Mouse (Mus musculus) liver, embryonic 11.5 days (tissue): Measurements from ENCODE around the gene Sgsm3. TPM values are rescaled to one million over a fixed set of nuclear protein-coding genes. Genes with fewer than 3 reads are reported as not detected.
A peak's percentile ranks its signal among the peaks of the same experiment; 100 is the strongest.

Source experiments
- ATAC-seq: fragments of 200-750 bp; cut with Nextera tagmentation; replicated peaks from 2 replicates; pipeline ENCODE4 v1.8.0; 2017; ENCODE audit warnings: moderate number of reproducible peaks, mild to moderate bottlenecking, moderate TSS enrichment, moderate library complexity; ENCODE audit not compliant: low FRiP score
- DNase-seq: peaks from one replicate; pipeline ENCODE4 v3.0.0-alpha.2; 2017; ENCODE audit warnings: low spot score
- H3K27ac ChIP-seq: fragments of 300-500 bp; sonication (generic); 2 replicates; pipeline ENCODE4 v1.5.1; 2014; ENCODE audit warnings: mild to moderate bottlenecking, low read depth, low read length, control low read depth
- H3K27me3 ChIP-seq: fragments of 300-500 bp; sonication (generic); replicated peaks from 2 replicates; pipeline ENCODE4 v1.6.1; 2014; ENCODE audit warnings: low read length, mixed read lengths; ENCODE audit not compliant: control insufficient read depth, insufficient read depth
- H3K36me3 ChIP-seq: fragments of 300-500 bp; sonication (generic); 2 replicates; pipeline ENCODE4 v1.6.1; 2014; ENCODE audit warnings: mild to moderate bottlenecking, low read length, moderate library complexity, mixed read lengths; ENCODE audit not compliant: control insufficient read depth, insufficient read depth
- H3K4me1 ChIP-seq: fragments of 300-500 bp; sonication (generic); replicated peaks from 2 replicates; pipeline ENCODE4 v1.6.1; 2014; ENCODE audit warnings: low read length, mixed read lengths; ENCODE audit not compliant: control insufficient read depth, insufficient read depth
- H3K4me2 ChIP-seq: fragments of 300-500 bp; sonication (generic); 2 replicates; pipeline ENCODE4 v1.6.1; 2014; ENCODE audit warnings: mild to moderate bottlenecking, control low read depth, moderate library complexity
- H3K4me3 ChIP-seq: fragments of 300-500 bp; sonication (generic); 2 replicates; pipeline ENCODE4 v1.5.1; 2014; ENCODE audit warnings: low read depth, low read length, control low read depth
- H3K9ac ChIP-seq: fragments of 300-500 bp; sonication (generic); 2 replicates; pipeline ENCODE4 v1.6.1; 2014; ENCODE audit warnings: low read depth, low read length, control low read depth
- H3K9me3 ChIP-seq: fragments of 300-500 bp; sonication (generic); 2 replicates; pipeline ENCODE4 v1.6.1; 2016; ENCODE audit warnings: low read length, inconsistent platforms, mixed read lengths; ENCODE audit not compliant: control insufficient read depth
- whole genome bisulfite sequencing: fragments of 180-500 bp; shearing (Covaris S2); extraction: QIAGEN DNeasy Blood & Tissue Kit; methylation state at CpG from one replicate; pipeline ENCODE4 v1.1.7; 2014; 5-methylcytosine and 5-hydroxymethylcytosine counted together
- polyA plus RNA-seq: library from polyadenylated mRNA; unstranded; fragments of >200 nt; fragmentation: Nextera tagmentation; extraction: Ambion mirVana; gene quantifications from 2 replicates; pipeline ENCODE4 v1.2.1, GENCODE M21; 2014

Sgsm3 gene
- polyA plus RNA-seq, 1 experiment from 2014 or later: 28.8 TPM

GRCm38 (mm10) chr15:80994959-80995358 lies 17.4 kb downstream of the Sgsm3 start:
- H3K4me2 ChIP-seq: no peak overlapping the region
- H3K36me3 ChIP-seq: no peaks in the 10 kb centered on the region
- DNase-seq (no peak), ATAC-seq (no peak)
- no peak overlapping the region for H3K4me3 ChIP-seq
- H3K9me3 ChIP-seq: no peaks in the 10 kb centered on the region
- WGBS: 85% methylated on average over 5 of the region's 5 CpGs
- no peaks in the 10 kb centered on the region for H3K27me3 ChIP-seq
- H3K27ac ChIP-seq: no peak overlapping the region
- peaks cover 22% of the 10 kb centered on the region for H3K4me1 ChIP-seq
- H3K9ac ChIP-seq: no peak overlapping the region

DNA sequence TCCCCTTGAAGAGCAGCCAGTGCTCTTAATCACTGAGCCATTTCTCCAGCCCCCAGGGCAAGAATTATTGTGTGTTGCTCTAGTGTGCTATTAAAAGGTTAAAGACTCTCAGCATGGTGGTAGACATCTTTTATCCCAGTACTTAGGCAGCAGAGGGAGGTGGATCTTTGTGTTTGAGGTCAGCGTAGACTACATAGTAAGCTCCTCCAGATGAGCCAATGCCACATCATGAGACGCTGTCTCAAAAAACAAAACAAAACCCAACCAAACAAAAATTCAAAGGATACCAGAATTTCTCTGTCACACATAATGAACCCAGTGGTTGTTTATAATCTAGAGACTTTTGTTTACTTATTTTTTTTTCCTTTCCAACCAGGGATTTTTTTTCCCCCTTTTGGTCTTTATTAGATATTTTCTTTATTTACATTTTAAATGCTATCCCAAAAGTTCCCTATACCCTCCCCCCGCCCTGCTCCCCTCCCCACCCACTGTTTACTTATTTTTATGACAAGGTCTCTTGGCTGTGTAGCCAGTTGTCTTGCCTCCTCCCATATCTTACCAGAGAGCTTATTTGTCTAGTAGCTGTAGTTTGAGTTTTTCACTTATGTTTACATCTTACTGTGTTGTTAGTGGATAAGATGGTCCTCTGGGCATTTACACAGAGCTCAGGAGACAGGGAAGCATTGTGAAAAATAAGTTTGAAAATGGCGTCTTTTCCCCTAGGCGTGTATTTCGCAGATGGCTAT lies 18.7 kb downstream of the Sgsm3 start:
- DNase-seq: no peak
- Histone ChIP-seq H3K4me1 (peaks cover 29% of the 10 kb centered on the region), H3K27me3 (no peaks in the 10 kb centered on the region), H3K9ac (no peak overlapping the region), H3K9me3 (no peaks in the 10 kb centered on the region), H3K36me3 (no peaks in the 10 kb centered on the region), H3K4me3 (no peak overlapping the region), H3K27ac (no peak overlapping the region), H3K4me2 (no peak overlapping the region)
- 82% methylated on average over 6 of the region's 6 CpGs for WGBS
- no peak for ATAC-seq

DNA sequence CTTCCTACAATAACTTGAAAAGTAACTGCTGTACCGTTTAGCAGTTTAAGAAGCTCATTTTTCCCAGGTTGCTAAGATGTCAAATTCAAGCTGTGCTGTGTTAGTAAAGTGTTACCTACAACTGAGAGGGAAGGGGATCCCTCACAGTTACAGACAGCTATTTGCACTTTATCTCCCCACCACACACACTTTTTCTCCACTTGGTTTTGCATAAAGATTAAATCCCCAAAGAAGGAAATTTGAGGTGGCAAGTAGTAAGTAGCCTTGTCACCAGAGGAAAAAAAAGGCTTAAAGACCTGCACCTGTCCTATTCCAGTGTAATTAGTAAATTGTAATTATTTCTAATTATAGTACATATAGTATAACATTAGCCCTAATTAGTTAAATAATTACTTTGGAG lies 19.5 kb downstream of the Sgsm3 start:
- ATAC-seq (peak; percentile 61; the same call in 1 of the 2 replicates), DNase-seq (no peak)
- H3K4me2 ChIP-seq: 0 out of 2 replicates have a peak overlapping the region, but pooled peaks have one; percentile 12
- WGBS: 46% methylated on average over 1 of the region's 1 CpGs
- H3K4me1 ChIP-seq: peaks cover 29% of the 10 kb centered on the region
- no peak overlapping the region for H3K4me3 ChIP-seq
- H3K9me3 ChIP-seq: no peaks in the 10 kb centered on the region
- H3K9ac ChIP-seq: no peak overlapping the region
- no peaks in the 10 kb centered on the region for H3K36me3 ChIP-seq
- no peaks in the 10 kb centered on the region for H3K27me3 ChIP-seq
- 0 out of 2 replicates have a peak overlapping the region, but pooled peaks have one; percentile 52 for H3K27ac ChIP-seq

DNA sequence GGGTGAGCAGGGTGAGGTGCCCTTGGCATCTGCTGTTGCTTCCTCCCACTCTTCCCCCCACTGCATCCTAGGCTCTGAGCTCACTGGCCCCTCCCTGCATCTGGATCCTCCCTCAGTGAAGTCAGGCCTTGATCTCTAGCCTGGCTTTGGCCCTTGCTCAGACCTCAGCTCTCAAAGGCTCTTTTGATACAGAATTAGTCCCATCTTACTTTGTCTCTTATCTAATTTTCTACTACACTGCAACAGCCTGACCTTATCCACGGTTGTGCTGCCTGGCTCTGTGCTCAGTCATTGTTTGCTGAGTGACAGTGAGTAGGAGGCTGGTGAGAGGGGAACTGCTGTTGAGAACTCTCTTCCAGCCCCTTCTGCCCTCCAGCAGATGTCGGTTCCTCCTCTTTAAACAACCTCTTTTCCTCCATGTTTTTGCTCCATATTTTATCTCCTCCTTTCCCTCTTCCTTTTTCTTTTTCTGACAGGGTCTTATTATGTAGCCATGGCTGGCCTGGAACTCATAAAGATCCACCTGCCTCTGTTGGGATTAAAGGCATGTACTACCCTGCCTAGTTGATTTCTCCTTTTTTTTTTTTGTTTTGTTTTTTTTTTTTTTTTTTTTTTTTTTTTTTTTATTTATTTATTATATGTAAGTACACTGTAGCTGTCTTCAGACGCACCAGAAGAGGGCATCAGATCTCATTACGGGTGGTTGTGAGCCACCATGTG lies 23.0 kb downstream of the Sgsm3 start:
- ATAC-seq (peak; percentile 65), DNase-seq (no peak)
- no peak overlapping the region for H3K4me3 ChIP-seq
- H3K9ac ChIP-seq: no peak overlapping the region
- peaks cover 33% of the 10 kb centered on the region for H3K4me1 ChIP-seq
- no peaks in the 10 kb centered on the region for H3K27me3 ChIP-seq
- 31% methylated on average over 3 of the region's 4 CpGs for WGBS
- H3K27ac ChIP-seq: no peak overlapping the region
- no peak overlapping the region for H3K4me2 ChIP-seq
- H3K9me3 ChIP-seq: no peaks in the 10 kb centered on the region
- H3K36me3 ChIP-seq: peaks cover 3% of the 10 kb centered on the region

DNA sequence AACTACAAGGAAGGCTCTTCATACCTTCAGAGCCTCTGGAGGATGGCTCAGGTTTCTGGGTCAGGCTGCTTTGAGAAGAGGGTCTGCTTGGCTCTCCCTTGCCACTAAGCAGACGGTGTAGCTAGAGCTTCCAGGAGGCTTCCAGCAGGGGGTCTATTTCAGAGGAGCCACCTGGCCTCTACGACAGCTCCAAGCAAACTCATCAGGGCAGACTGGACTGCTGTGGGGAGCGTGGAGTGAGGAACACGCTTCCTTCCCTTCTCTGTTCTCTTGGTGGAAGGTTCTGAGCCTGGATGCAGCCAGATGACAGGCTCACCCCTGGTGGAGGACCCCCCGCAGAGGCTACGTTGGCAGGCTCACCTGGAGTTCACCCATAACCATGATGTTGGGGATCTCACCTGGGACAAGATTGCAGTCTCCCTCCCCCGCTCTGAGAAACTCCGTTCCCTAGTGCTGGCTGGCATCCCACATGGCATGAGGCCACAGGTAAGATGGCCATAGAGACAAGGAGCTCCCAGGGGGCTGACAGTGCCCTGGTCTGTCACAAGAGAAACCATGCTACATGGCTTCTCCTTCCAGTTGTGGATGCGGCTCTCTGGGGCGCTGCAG lies 28.7 kb downstream of the Sgsm3 start:
- Histone ChIP-seq H3K4me1 (peaks cover 4% of the 10 kb centered on the region), H3K4me3 (no peak overlapping the region), H3K27me3 (no peaks in the 10 kb centered on the region), H3K36me3 (peaks cover 9% of the 10 kb centered on the region), H3K9ac (no peak overlapping the region), H3K4me2 (no peak overlapping the region), H3K9me3 (no peaks in the 10 kb centered on the region), H3K27ac (no peak overlapping the region)
- WGBS: 87% methylated on average over 10 of the region's 10 CpGs
- DNase-seq (no peak), ATAC-seq (no peak)

GRCm38 (mm10) chr15:81007339-81007738 lies 29.8 kb downstream of the Sgsm3 start:
- Histone ChIP-seq H3K36me3 (peaks cover 9% of the 10 kb centered on the region), H3K9me3 (no peaks in the 10 kb centered on the region), H3K9ac (no peak overlapping the region), H3K4me2 (no peak overlapping the region), H3K4me1 (peaks cover 4% of the 10 kb centered on the region), H3K27ac (no peak overlapping the region), H3K4me3 (no peak overlapping the region), H3K27me3 (no peaks in the 10 kb centered on the region)
- DNase-seq (no peak), ATAC-seq (no peak)
- WGBS: 95% methylated on average over 9 of the region's 9 CpGs

GRCm38 (mm10) chr15:81007905-81008304 lies 30.3 kb downstream of the Sgsm3 start:
- no peak overlapping the region for H3K9ac ChIP-seq
- DNase-seq (no peak), ATAC-seq (no peak)
- WGBS: 85% methylated on average over 8 of the region's 8 CpGs
- no peaks in the 10 kb centered on the region for H3K9me3 ChIP-seq
- peaks cover 9% of the 10 kb centered on the region for H3K36me3 ChIP-seq
- no peak overlapping the region for H3K4me3 ChIP-seq
- no peak overlapping the region for H3K4me2 ChIP-seq
- no peaks in the 10 kb centered on the region for H3K27me3 ChIP-seq
- H3K4me1 ChIP-seq: peaks cover 4% of the 10 kb centered on the region
- no peak overlapping the region for H3K27ac ChIP-seq

DNA sequence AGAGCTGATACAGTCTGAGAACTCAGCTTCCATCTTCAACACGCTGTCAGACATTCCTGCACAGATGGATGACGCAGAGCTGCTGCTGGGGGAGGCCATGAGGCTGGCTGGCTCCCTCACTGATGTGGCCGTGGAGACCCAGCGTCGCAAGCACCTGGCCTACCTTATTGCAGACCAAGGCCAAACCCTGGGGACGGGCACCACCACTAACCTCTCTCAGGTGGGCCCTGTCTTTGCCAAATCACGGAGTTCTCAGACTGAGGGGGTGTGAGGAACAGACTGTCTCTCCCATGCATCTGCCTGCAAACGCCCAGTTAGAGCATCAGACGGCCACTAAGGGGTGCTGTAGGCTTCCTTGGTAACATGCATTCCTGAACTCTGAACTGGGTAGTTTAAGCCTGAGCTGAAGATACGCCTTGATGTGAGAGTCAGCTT lies 31.1 kb downstream of the Sgsm3 start:
- DNase-seq (no peak), ATAC-seq (no peak)
- Histone ChIP-seq H3K9me3 (no peaks in the 10 kb centered on the region), H3K4me2 (no peak overlapping the region), H3K9ac (no peak overlapping the region), H3K27me3 (no peaks in the 10 kb centered on the region), H3K36me3 (peaks cover 8% of the 10 kb centered on the region; the same call in 1 of the 2 replicates), H3K4me3 (no peak overlapping the region), H3K27ac (no peak overlapping the region), H3K4me1 (no peaks in the 10 kb centered on the region)
- WGBS: 63% methylated on average over 10 of the region's 10 CpGs
